Mouse (Mus musculus) olfactory bulb, adult 2 months (tissue): ENCODE measurements at regions not wholly inside any gene's neighbourhood (a gene's known extent, or its start where the extent isn't known, plus 50 kb on each side); places are given as distances from the start of the nearest gene placed in this dataset.

Source experiments
- CTCF ChIP-seq: fragments of 200-500 bp; IDR thresholded peaks from 2 replicates; pipeline ENCODE4 v1.5.1; 2012; ENCODE audit warnings: low read depth, mild to moderate bottlenecking, low read length, moderate library complexity; ENCODE audit not compliant: insufficient read depth
- POLR2A ChIP-seq: fragments of 200-500 bp; IDR thresholded peaks from 2 replicates; pipeline ENCODE4 v1.6.1; 2012; ENCODE audit warnings: mild to moderate bottlenecking, low read depth, low read length, moderate library complexity; ENCODE audit not compliant: insufficient read depth

- TF ChIP-seq POLR2A, result no peak
- TF ChIP-seq CTCF, result no peak
Measured at GRCm38 (mm10) chr4:125809446-125810108, 214.8 kb upstream of the Csf3r start.
